Mouse (Mus musculus): ENCODE measurements around the gene Elovl6. TPM values are rescaled to one million over a fixed set of nuclear protein-coding genes. Genes with fewer than 3 reads are reported as not detected.

Gene Elovl6
- polyA plus RNA-seq, 1 experiment: 27.1 TPM

- Histone ChIP-seq H3K4me1 (ENCODE audit: control insufficient read depth, insufficient read depth, low read length) (no peaks in the 10 kb centered on the region), H3K4me3 (ENCODE audit: insufficient read depth, low read length) (no peak overlapping the region), H3K27ac (ENCODE audit: insufficient read depth, low read length) (no peak overlapping the region)
- TF ChIP-seq CTCF (IDR thresholded peaks at IDR 0.05; ENCODE audit: extremely low read depth, insufficient read depth, low read length): no peak
- no peak for TF ChIP-seq POLR2A (IDR thresholded peaks at IDR 0.05; ENCODE audit: extremely low read depth, insufficient read depth, low read length)
These were observed 120.3 kb downstream of the Elovl6 start for GRCm38 (mm10) chr3:129652476-129652875.

GRCm38 (mm10) chr3:129656540-129656939 is 124.4 kb downstream of the Elovl6 start:
- H3K4me1 ChIP-seq (ENCODE audit: control insufficient read depth, insufficient read depth, low read length): no peaks in the 10 kb centered on the region
- no peak overlapping the region for H3K27ac ChIP-seq (ENCODE audit: insufficient read depth, low read length)
- no peak overlapping the region for H3K4me3 ChIP-seq (ENCODE audit: insufficient read depth, low read length)
- TF ChIP-seq CTCF (IDR thresholded peaks at IDR 0.05; ENCODE audit: extremely low read depth, insufficient read depth, low read length): no peak

- Histone ChIP-seq H3K4me3 (ENCODE audit: insufficient read depth, low read length) (no peak overlapping the region), H3K27ac (ENCODE audit: insufficient read depth, low read length) (no peak overlapping the region), H3K4me1 (ENCODE audit: control insufficient read depth, insufficient read depth, low read length) (no peaks in the 10 kb centered on the region)
- no peak for TF ChIP-seq CTCF (IDR thresholded peaks at IDR 0.05; ENCODE audit: extremely low read depth, insufficient read depth, low read length)
These were observed 125.1 kb downstream of the Elovl6 start for GRCm38 (mm10) chr3:129657222-129657621.

GRCm38 (mm10) chr3:129657775-129658174 is 125.6 kb downstream of the Elovl6 start:
- Histone ChIP-seq H3K4me1 (ENCODE audit: control insufficient read depth, insufficient read depth, low read length) (no peaks in the 10 kb centered on the region), H3K4me3 (ENCODE audit: insufficient read depth, low read length) (no peak overlapping the region), H3K27ac (ENCODE audit: insufficient read depth, low read length) (no peak overlapping the region)
- TF ChIP-seq POLR2A (IDR thresholded peaks at IDR 0.05; ENCODE audit: extremely low read depth, insufficient read depth, low read length) (no peak), CTCF (IDR thresholded peaks at IDR 0.05; ENCODE audit: extremely low read depth, insufficient read depth, low read length) (no peak)

- no peak for TF ChIP-seq CTCF (IDR thresholded peaks at IDR 0.05; ENCODE audit: extremely low read depth, insufficient read depth, low read length)
- TF ChIP-seq POLR2A (IDR thresholded peaks at IDR 0.05; ENCODE audit: extremely low read depth, insufficient read depth, low read length): no peak
- Histone ChIP-seq H3K4me3 (ENCODE audit: insufficient read depth, low read length) (no peak overlapping the region), H3K27ac (ENCODE audit: insufficient read depth, low read length) (no peak overlapping the region)
These were observed 126.6 kb downstream of the Elovl6 start for GRCm38 (mm10) chr3:129658776-129659175.

GRCm38 (mm10) chr3:129663906-129664305 is 131.8 kb downstream of the Elovl6 start:
- Histone ChIP-seq H3K4me3 (ENCODE audit: insufficient read depth, low read length) (no peak overlapping the region), H3K27ac (ENCODE audit: insufficient read depth, low read length) (no peak overlapping the region), H3K4me1 (ENCODE audit: control insufficient read depth, insufficient read depth, low read length) (no peaks in the 10 kb centered on the region)
- no peak for TF ChIP-seq CTCF (IDR thresholded peaks at IDR 0.05; ENCODE audit: extremely low read depth, insufficient read depth, low read length)

More at GRCm38 (mm10) chr3:129658776-129659175, 126.6 kb downstream of the Elovl6 start:
- no peaks in the 10 kb centered on the region for H3K4me1 ChIP-seq (ENCODE audit: control insufficient read depth, insufficient read depth, low read length)

- Histone ChIP-seq H3K4me1 (ENCODE audit: control insufficient read depth, insufficient read depth, low read length) (no peaks in the 10 kb centered on the region), H3K27ac (ENCODE audit: insufficient read depth, low read length) (no peak overlapping the region), H3K4me3 (ENCODE audit: insufficient read depth, low read length) (no peak overlapping the region)
- no peak for TF ChIP-seq CTCF (IDR thresholded peaks at IDR 0.05; ENCODE audit: extremely low read depth, insufficient read depth, low read length)
- TF ChIP-seq POLR2A (IDR thresholded peaks at IDR 0.05; ENCODE audit: extremely low read depth, insufficient read depth, low read length): no peak
These were observed 143.8 kb downstream of the Elovl6 start for GRCm38 (mm10) chr3:129675923-129676322.

GRCm38 (mm10) chr3:129680258-129680657 is 148.1 kb downstream of the Elovl6 start:
- no peak overlapping the region for H3K4me3 ChIP-seq (ENCODE audit: insufficient read depth, low read length)
- no peaks in the 10 kb centered on the region for H3K4me1 ChIP-seq (ENCODE audit: control insufficient read depth, insufficient read depth, low read length)
- TF ChIP-seq CTCF (IDR thresholded peaks at IDR 0.05; ENCODE audit: extremely low read depth, insufficient read depth, low read length) (peak; percentile 42; the same call in 1 of the 2 replicates), POLR2A (IDR thresholded peaks at IDR 0.05; ENCODE audit: extremely low read depth, insufficient read depth, low read length) (no peak)

GRCm38 (mm10) chr3:129681841-129682240 is 149.7 kb downstream of the Elovl6 start:
- no peak for TF ChIP-seq CTCF (IDR thresholded peaks at IDR 0.05; ENCODE audit: extremely low read depth, insufficient read depth, low read length)
- TF ChIP-seq POLR2A (IDR thresholded peaks at IDR 0.05; ENCODE audit: extremely low read depth, insufficient read depth, low read length): no peak
- H3K27ac ChIP-seq (ENCODE audit: insufficient read depth, low read length): no peak overlapping the region
- H3K4me1 ChIP-seq (ENCODE audit: control insufficient read depth, insufficient read depth, low read length): no peaks in the 10 kb centered on the region
- no peak overlapping the region for H3K4me3 ChIP-seq (ENCODE audit: insufficient read depth, low read length)

More at GRCm38 (mm10) chr3:129680258-129680657, 148.1 kb downstream of the Elovl6 start:
- H3K27ac ChIP-seq (ENCODE audit: insufficient read depth, low read length): no peak overlapping the region

GRCm38 (mm10) chr3:129682389-129682788 is 150.2 kb downstream of the Elovl6 start:
- Histone ChIP-seq H3K27ac (ENCODE audit: insufficient read depth, low read length) (no peak overlapping the region), H3K4me1 (ENCODE audit: control insufficient read depth, insufficient read depth, low read length) (no peaks in the 10 kb centered on the region), H3K4me3 (ENCODE audit: insufficient read depth, low read length) (no peak overlapping the region)
- TF ChIP-seq CTCF (IDR thresholded peaks at IDR 0.05; ENCODE audit: extremely low read depth, insufficient read depth, low read length) (no peak), POLR2A (IDR thresholded peaks at IDR 0.05; ENCODE audit: extremely low read depth, insufficient read depth, low read length) (no peak)

All from cortical plate, adult 2 months (tissue).